Mouse (Mus musculus) limb, embryonic 13.5 days (tissue): ENCODE results near the gene Icam4. TPM values are rescaled to one million over a fixed set of nuclear protein-coding genes. Genes with fewer than 3 reads are reported as not detected.
"Not testable (repeated sequence)": the region's sequence is repeated elsewhere in the genome, so short reads cannot be mapped to it uniquely, and the experiment has no call there.

Source experiments
- ATAC-seq: fragments of 200-750 bp; cut with Nextera tagmentation; 2 replicates; pipeline ENCODE4 v1.8.0; 2017; ENCODE audit warnings: low read depth, moderate number of reproducible peaks, moderate TSS enrichment; ENCODE audit not compliant: low FRiP score
- H3K27ac ChIP-seq: fragments of 300-500 bp; sonication (generic); 2 replicates; pipeline ENCODE4 v1.5.1; 2015; ENCODE audit warnings: inconsistent platforms, mild to moderate bottlenecking, moderate library complexity
- H3K27me3 ChIP-seq: fragments of 300-500 bp; sonication (generic); 2 replicates; pipeline ENCODE4 v1.6.1; 2015; ENCODE audit warnings: mild to moderate bottlenecking, inconsistent platforms
- H3K36me3 ChIP-seq: fragments of 300-500 bp; sonication (generic); 2 replicates; pipeline ENCODE4 v1.6.1; 2015; ENCODE audit warnings: inconsistent platforms, mild to moderate bottlenecking, moderate library complexity
- H3K4me1 ChIP-seq: fragments of 300-500 bp; sonication (generic); 2 replicates; pipeline ENCODE4 v1.6.1; 2015; ENCODE audit warnings: inconsistent platforms
- H3K4me2 ChIP-seq: fragments of 300-500 bp; sonication (generic); replicated peaks from 2 replicates; pipeline ENCODE4 v1.6.1; 2015; ENCODE audit warnings: inconsistent platforms, mild to moderate bottlenecking, moderate library complexity
- H3K4me3 ChIP-seq: fragments of 300-500 bp; sonication (generic); 2 replicates; pipeline ENCODE4 v1.5.1; 2015; ENCODE audit warnings: moderate library complexity, mild to moderate bottlenecking, inconsistent platforms
- H3K9ac ChIP-seq: fragments of 300-500 bp; sonication (generic); 2 replicates; pipeline ENCODE4 v1.6.1; 2015; ENCODE audit warnings: mild to moderate bottlenecking, inconsistent platforms
- H3K9me3 ChIP-seq: fragments of 300-500 bp; sonication (generic); 2 replicates; pipeline ENCODE4 v1.6.1; 2016; ENCODE audit warnings: inconsistent platforms
- WGBS: fragments of 180-500 bp; shearing (Covaris S2); methylation state at CpG from one replicate; pipeline ENCODE4 v1.1.7; 2015; 5-methylcytosine and 5-hydroxymethylcytosine counted together
- polyA plus RNA-seq: library from polyadenylated mRNA; unstranded; fragments of >200 nt; fragmentation: Nextera tagmentation; extraction: Ambion mirVana; gene quantifications from 2 replicates; pipeline ENCODE4 v1.2.1, GENCODE M21; 2015

The Icam4 gene
- polyA plus RNA-seq = 0.62 and 2.2 TPM in 2 replicates

DNA sequence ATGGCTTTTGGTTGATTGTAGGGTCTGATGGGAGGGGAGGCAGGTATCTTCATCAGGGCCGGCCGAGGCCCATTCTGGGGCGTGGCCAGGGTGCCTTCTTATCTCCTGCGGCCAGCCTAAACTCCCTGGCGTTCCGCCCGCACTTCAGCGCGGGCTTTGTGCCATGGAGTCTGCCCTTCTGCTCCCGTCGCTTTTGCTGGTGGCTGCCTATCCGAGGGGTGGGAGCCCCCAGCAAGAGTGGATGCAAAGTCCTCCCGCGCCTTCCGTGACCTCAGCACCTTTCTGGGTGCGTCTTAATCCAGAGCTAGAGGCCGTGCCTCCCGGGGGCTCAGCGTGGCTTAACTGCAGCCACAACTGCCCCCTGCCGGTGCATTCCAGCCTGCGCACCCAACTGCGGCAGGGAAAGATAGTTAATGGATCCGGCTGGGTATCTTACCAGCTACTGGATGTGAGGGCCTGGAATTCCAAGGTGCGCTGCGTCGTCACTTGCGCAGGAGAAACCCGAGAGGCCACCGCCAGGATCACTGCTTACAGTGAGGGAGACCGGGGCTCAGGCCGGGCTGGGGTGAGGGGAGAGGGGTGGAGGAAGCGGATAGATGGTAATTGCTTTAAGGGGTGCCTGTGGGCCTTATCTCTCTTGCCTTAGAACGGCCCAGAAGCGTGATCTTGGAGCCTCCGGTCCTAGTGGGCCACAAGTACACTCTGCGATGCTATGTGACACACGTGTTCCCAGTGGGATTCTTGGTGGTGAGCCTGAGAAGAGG, at the start of gene Icam4:
Icam4 (plus strand) TSS at position 83 of the 764 bp plus-strand sequence.
- H3K36me3 ChIP-seq = no peaks in the 10 kb centered on the region
- H3K4me1 ChIP-seq = peaks cover 46% of the 10 kb centered on the region
- no peak within 1 kb of the TSS for H3K27ac ChIP-seq
- H3K27me3 ChIP-seq = peaks cover 82% of the 10 kb centered on the region
- 2% methylated on average over 37 of the region's 37 CpGs for WGBS
- H3K9me3 ChIP-seq = no peaks in the 10 kb centered on the region
- peak within 1 kb of the TSS; percentile 94 for H3K4me2 ChIP-seq
- H3K4me3 ChIP-seq = peak within 1 kb of the TSS; percentile 53
- H3K9ac ChIP-seq = peak within 1 kb of the TSS; percentile 53; the same call in 1 of the 2 replicates
- no peak for ATAC-seq

DNA sequence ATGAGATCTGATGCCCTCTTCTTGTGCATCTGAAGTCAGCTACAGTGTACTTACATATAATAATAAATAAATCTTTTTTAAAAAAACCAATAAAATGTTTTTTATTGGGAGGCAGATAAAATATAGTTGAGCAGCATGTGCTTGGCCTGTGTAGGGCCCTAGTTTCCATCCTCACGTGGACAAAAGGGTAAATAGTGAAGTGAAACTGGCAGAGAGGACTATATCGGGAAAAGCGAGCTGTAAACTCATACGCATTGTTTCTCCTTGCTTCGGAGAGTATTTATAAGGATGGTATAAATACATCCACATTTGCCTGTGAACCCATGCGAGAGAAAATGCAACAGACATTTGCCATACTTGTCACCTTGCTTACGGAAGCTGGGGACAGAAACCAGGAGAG, 49.4 kb upstream of the Icam4 start:
- H3K4me2 ChIP-seq = no peak overlapping the region
- H3K4me1 ChIP-seq = peaks cover 21% of the 10 kb centered on the region
- H3K4me3 ChIP-seq = no peak overlapping the region
- no peaks in the 10 kb centered on the region for H3K9me3 ChIP-seq
- WGBS = 86% methylated on average over 7 of the region's 7 CpGs
- ATAC-seq = no peak
- no peaks in the 10 kb centered on the region for H3K36me3 ChIP-seq
- H3K9ac ChIP-seq = no peak overlapping the region
- no peak overlapping the region for H3K27ac ChIP-seq
- H3K27me3 ChIP-seq = no peaks in the 10 kb centered on the region

DNA sequence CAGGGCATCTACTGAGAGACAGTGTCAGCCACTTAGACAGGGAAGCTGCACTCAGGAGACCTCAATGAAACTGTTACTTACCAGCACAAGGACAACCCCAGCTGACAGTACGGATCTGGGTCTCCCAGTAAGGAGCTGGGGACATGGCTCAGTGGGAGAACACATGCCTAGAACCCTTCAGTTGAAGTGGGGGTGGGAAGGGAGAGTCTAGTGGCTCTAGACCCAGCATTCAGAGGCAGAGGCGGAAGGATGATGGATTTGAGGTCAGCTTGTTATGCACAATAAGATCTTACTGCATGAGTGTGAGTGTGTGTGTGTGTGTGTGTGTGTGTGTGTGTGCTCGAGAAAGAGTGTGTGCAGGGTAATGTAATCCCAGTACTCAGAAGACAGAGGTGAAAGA, 47.0 kb upstream of the Icam4 start:
- WGBS = 66% methylated on average over 3 of the region's 3 CpGs

DNA sequence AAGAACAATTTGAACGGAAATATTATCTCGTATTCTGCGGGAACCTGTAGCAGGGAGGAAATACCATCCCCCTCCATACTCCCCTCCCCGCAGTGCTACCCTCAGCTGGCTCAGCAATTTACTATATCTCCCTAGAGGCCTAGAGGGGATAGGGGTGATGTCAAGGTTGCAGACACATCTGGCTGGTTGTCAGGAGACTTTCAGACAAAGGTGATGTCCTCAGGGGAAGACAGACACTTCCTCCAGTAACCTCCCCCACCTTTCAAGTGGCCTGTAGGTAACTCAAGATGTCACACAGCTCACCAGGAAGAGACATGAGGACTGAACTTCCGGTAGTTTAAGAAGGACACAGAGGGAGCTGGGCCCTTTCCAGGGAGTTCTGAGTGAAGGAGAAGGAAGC, 46.0 kb upstream of the Icam4 start:
- H3K9me3 ChIP-seq = no peaks in the 10 kb centered on the region
- H3K4me3 ChIP-seq = no peak overlapping the region
- H3K4me1 ChIP-seq = peaks cover 25% of the 10 kb centered on the region
- 52% methylated on average over 5 of the region's 5 CpGs for WGBS
- no peaks in the 10 kb centered on the region for H3K27me3 ChIP-seq
- no peak overlapping the region for H3K4me2 ChIP-seq
- no peak for ATAC-seq
- no peak overlapping the region for H3K9ac ChIP-seq
- no peaks in the 10 kb centered on the region for H3K36me3 ChIP-seq
- H3K27ac ChIP-seq = no peak overlapping the region

More for the DNA sequence above, 47.0 kb upstream of the Icam4 start:
- H3K27me3 ChIP-seq = no peaks in the 10 kb centered on the region
- no peak overlapping the region for H3K4me2 ChIP-seq
- no peak overlapping the region for H3K9ac ChIP-seq
- peaks cover 19% of the 10 kb centered on the region for H3K4me1 ChIP-seq
- no peaks in the 10 kb centered on the region for H3K36me3 ChIP-seq
- no peaks in the 10 kb centered on the region for H3K9me3 ChIP-seq
- ATAC-seq = no peak
- no peak overlapping the region for H3K4me3 ChIP-seq
- no peak overlapping the region for H3K27ac ChIP-seq

DNA sequence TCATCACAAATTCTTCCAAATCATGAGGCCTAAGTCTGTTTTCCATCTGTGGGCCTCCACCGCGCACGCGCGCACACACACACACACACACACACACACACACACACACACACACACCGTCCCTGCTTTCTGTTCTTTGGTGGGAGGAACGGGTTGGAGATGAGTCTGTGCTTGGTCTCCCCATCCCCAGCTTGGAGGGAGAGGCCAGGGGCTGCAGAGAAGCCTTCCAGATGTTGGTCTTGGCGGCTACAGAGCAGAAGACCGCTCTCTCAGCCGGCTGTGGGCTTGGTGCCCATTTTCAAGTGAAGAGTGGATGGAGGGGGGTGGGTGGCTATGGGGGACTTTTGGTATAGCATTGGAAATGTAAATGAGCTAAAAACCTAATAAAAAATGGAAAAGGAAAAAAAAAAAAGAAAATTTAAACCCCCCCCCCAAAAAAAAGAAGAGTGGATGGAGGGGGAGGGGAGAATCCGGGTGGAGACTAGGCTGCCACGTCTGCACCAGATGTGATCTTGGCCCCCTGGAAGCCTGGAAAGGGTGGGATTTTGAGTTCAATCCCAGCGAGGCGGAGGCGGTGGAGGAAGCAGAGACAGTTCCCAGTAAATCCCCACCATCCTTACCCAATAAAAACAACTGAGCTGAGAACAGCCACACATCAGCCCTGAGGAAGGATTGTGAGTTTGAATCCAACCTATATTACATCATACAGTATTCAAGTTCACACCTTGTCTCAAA, 42.1 kb upstream of the Icam4 start:
- peaks cover 38% of the 10 kb centered on the region for H3K4me1 ChIP-seq
- no peak overlapping the region for H3K9ac ChIP-seq
- WGBS = 49% methylated on average over 15 of the region's 15 CpGs
- no peaks in the 10 kb centered on the region for H3K27me3 ChIP-seq
- ATAC-seq = peak; percentile 82
- 0 out of 2 replicates have a peak overlapping the region, but pooled peaks have one; percentile 0 for H3K4me2 ChIP-seq
- H3K36me3 ChIP-seq = no peaks in the 10 kb centered on the region
- H3K4me3 ChIP-seq = no peak overlapping the region
- no peaks in the 10 kb centered on the region for H3K9me3 ChIP-seq
- peak overlapping the region; percentile 70; the same call in 1 of the 2 replicates for H3K27ac ChIP-seq

DNA sequence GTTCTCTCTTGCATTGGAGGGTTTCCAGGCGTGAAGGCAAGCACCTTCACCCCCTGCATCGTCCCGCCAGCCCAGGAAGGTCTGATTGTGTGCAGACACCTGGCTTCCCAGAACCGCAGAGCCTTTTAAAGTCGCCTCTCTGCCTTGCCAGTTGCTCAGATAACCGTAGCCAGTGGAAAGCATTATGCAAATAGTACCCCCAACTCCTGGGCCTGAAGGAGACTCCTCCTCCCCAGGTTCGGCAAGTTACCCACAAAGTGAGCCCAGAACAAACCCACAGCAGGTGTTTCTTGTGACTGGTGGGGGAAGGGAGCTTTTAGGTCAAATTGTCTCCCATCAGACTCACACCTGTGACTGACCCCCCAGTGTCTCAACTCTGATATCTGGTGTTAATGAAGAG, 41.2 kb upstream of the Icam4 start:
- no peaks in the 10 kb centered on the region for H3K27me3 ChIP-seq
- no peak overlapping the region for H3K4me3 ChIP-seq
- WGBS = 18% methylated on average over 7 of the region's 7 CpGs
- H3K9me3 ChIP-seq = no peaks in the 10 kb centered on the region
- no peaks in the 10 kb centered on the region for H3K36me3 ChIP-seq
- no peak overlapping the region for H3K27ac ChIP-seq
- H3K4me1 ChIP-seq = peaks cover 41% of the 10 kb centered on the region
- H3K4me2 ChIP-seq = no peak overlapping the region
- no peak overlapping the region for H3K9ac ChIP-seq
- no peak for ATAC-seq

DNA sequence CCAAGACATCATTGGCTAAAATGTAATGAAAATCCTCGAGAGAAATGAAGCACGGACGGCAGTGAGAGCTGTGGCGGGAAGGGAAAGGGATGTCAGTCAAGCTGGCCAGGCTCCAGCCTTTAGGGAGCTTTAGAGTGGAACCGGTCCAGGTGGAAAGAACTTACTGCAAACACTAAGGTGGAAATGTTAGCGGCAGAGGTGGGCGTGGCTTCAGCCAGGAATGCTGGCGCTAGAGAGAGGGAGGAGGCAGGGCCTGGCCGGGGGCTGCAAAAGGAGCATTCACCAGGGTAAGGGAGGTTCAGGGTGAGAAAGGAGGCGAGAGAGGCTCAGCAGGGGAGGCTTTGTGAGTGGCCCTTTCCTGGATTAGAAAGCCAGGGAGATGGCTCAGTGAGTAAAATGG, 38.3 kb upstream of the Icam4 start:
- H3K36me3 ChIP-seq = no peaks in the 10 kb centered on the region
- no peaks in the 10 kb centered on the region for H3K27me3 ChIP-seq
- H3K27ac ChIP-seq = peak overlapping the region; percentile 66; the same call in 1 of the 2 replicates
- H3K9ac ChIP-seq = no peak overlapping the region
- H3K9me3 ChIP-seq = no peaks in the 10 kb centered on the region
- H3K4me3 ChIP-seq = no peak overlapping the region
- peak; percentile 64; the same call in 1 of the 2 replicates for ATAC-seq
- 5% methylated on average over 10 of the region's 10 CpGs for WGBS
- peak overlapping the region; percentile 44 for H3K4me2 ChIP-seq
- peaks cover 44% of the 10 kb centered on the region for H3K4me1 ChIP-seq

DNA sequence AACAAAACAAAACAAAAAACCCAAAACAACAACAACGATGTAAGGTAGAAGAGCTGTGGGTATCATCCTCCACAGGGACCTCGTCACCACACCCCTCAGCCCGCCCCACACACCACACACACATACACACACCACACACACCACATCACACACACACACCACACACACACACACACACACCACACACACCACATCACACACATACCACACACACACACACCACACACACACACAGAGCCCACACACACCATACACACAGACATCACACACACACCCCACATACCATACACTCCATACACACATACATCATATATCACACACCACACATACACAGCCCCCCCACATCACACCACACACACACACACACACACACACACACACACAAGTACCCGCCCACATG, 37.6 kb upstream of the Icam4 start:
- Histone ChIP-seq H3K9ac (no peak overlapping the region), H3K27ac (no peak overlapping the region; the same call in 1 of the 2 replicates), H3K4me1 (peaks cover 38% of the 10 kb centered on the region), H3K4me3 (no peak overlapping the region), H3K27me3 (no peaks in the 10 kb centered on the region), H3K9me3 (no peaks in the 10 kb centered on the region), H3K4me2 (no peak overlapping the region), H3K36me3 (no peaks in the 10 kb centered on the region)
- 94% methylated on average over 4 of the region's 4 CpGs for WGBS
- ATAC-seq = no peak

DNA sequence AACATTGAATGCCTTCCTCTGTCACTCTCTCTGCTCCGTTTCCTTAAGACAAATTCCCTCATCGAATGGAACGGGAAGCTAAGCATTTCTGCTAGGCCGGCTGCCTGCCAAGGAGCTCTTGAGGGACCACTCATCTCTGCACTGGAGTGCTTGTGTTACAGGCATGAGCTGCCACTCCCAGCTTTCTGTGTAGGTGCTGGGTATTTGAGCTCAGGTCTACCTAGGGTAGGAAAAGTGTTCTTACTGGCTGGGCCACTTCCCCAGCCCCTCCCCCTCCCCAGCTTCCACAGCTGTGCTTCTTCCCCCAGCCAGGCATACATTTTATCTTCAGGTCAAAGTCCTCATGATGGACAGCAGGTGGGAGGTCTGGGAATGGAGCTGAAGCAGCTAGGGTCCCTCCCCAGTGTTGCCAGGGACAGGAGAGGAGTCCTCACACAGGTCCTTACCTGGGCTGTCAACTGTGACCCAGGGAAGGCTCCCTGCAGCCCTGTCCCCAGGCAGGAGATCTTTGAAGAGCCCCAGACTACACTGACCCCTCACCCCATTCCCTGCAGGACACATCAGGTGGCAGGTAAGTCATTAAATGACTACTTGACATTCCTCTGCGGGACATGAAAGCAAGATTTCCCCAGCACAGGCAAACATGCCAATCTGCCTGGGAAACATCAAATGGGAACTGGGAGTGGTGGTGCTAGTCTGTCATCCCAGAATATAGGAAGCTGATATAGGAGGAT, 35.8 kb upstream of the Icam4 start:
- Histone ChIP-seq H3K9ac (no peak overlapping the region), H3K4me3 (no peak overlapping the region), H3K4me2 (no peak overlapping the region), H3K27me3 (no peaks in the 10 kb centered on the region), H3K9me3 (no peaks in the 10 kb centered on the region), H3K4me1 (peaks cover 24% of the 10 kb centered on the region), H3K27ac (no peak overlapping the region), H3K36me3 (no peaks in the 10 kb centered on the region)
- WGBS = 32% methylated on average over 5 of the region's 5 CpGs
- ATAC-seq = no peak

DNA sequence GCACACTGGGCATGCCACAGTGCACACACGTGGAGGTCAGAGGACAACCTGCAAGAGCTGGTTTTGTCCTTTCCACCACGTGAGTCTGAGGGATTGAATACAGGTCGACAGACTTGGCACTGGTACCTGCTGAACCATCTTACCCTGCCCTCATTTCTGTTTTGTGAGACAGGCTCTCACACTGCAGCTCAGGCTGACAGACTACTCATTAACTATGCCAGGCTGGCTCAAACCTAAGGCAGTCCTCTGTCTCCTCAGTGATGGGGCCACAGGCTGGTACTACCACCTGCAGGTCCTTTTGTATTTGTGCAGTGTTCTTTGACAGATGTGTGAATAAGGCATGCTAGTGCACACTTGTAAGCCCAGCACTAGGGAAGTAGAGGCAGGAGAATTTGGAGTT, 34.1 kb upstream of the Icam4 start:
- ATAC-seq = no peak
- H3K27me3 ChIP-seq = no peaks in the 10 kb centered on the region
- no peak overlapping the region for H3K4me2 ChIP-seq
- 77% methylated on average over 3 of the region's 3 CpGs for WGBS
- no peaks in the 10 kb centered on the region for H3K36me3 ChIP-seq
- no peaks in the 10 kb centered on the region for H3K9me3 ChIP-seq
- no peak overlapping the region for H3K9ac ChIP-seq
- H3K4me3 ChIP-seq = no peak overlapping the region
- no peak overlapping the region for H3K27ac ChIP-seq
- peaks cover 24% of the 10 kb centered on the region for H3K4me1 ChIP-seq

DNA sequence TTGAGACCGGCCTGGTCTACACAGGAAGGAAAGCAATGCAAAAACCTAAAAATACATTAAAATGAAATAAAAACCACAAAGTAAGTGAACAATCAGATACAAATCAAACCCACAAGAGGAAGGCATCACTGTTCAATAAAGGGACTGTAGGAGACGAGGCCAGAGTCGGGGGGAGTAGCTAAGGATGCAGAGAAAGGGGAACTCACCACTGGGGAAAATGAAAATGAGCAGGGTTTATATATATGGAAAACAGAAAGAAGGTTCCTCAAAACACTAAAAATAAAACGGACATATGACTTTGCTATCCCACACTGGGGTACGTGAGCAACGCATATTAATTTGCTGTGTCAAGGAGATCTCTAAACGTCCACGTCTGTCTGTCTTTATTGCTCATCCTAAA, 32.1 kb upstream of the Icam4 start:
- no peak overlapping the region for H3K9ac ChIP-seq
- 87% methylated on average over 8 of the region's 8 CpGs for WGBS

DNA sequence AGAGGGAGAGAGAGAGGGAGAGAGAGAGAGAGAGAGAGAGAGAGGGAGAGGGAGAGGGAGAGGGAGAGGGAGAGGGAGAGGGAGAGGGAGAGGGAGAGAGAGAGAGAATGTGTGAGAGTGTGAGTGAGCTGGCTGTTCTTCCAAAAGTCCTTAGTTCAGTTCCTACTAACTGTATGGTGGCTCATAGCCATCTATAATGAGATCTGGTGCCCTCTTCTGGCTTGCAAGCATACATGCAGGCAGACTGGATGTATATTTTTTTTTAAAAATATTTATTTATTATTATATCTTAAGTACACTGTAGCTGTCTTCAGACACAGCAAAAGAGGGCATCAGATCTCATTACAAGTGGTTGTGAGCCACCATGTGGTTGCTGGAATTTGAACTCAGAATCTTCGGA, 30.8 kb upstream of the Icam4 start:
- not testable (repeated sequence) for H3K27me3 ChIP-seq, ATAC-seq, H3K4me2 ChIP-seq, H3K9ac ChIP-seq, H3K27ac ChIP-seq, H3K4me3 ChIP-seq, H3K4me1 ChIP-seq, H3K9me3 ChIP-seq, H3K36me3 ChIP-seq
- 67% methylated on average over 1 of the region's 1 CpGs for WGBS

More for the DNA sequence above, 32.1 kb upstream of the Icam4 start:
- H3K4me2 ChIP-seq = no peak overlapping the region
- H3K4me3 ChIP-seq = no peak overlapping the region
- no peaks in the 10 kb centered on the region for H3K27me3 ChIP-seq
- ATAC-seq = no peak
- H3K27ac ChIP-seq = no peak overlapping the region
- H3K4me1 ChIP-seq = peaks cover 12% of the 10 kb centered on the region
- H3K36me3 ChIP-seq = no peaks in the 10 kb centered on the region
- no peaks in the 10 kb centered on the region for H3K9me3 ChIP-seq
